Mouse (Mus musculus): ENCODE measurements around the gene Bloc1s3. TPM values are rescaled to one million over a fixed set of nuclear protein-coding genes. Genes with fewer than 3 reads are reported as not detected.

Bloc1s3 gene
- polyA plus RNA-seq, 2 experiments, result 1.2 to 6.2 TPM

GRCm38 (mm10) chr7:19462884-19463381 is 45.2 kb downstream of the Bloc1s3 start, which contains the start of gene Exoc3l2:
TSS of gene Exoc3l2 (plus strand) at chr7:19463331.
- no peaks in the 10 kb centered on the region for H3K9me3 ChIP-seq (ENCODE audit: control insufficient read depth, low read length)
- no peak within 1 kb of the TSS for H3K4me3 ChIP-seq (replicated peaks; ENCODE audit: low read length)
- peak within 1 kb of the TSS; percentile 38; the same call in 1 of the 2 replicates for H3K4me2 ChIP-seq (replicated peaks; ENCODE audit: low read depth, low read length, severe bottlenecking)
- H3K9ac ChIP-seq (ENCODE audit: low read depth, low read length, severe bottlenecking), result no peak within 1 kb of the TSS
- H3K36me3 ChIP-seq (ENCODE audit: control insufficient read depth, insufficient read depth, low read length), result no peaks in the 10 kb centered on the region
- no peak within 1 kb of the TSS for H3K27ac ChIP-seq (replicated peaks; ENCODE audit: low read depth, low read length)
- no peak for DNase-seq (ENCODE audit: low spot score)
- TF ChIP-seq POLR2A (IDR thresholded peaks at IDR 0.05; ENCODE audit: borderline replicate concordance, extremely low read depth, insufficient read depth, insufficient read length), result no peak
- WGBS, result 44% methylated on average over 6 of the region's 6 CpGs
- peaks cover 13% of the 10 kb centered on the region; the same call in 1 of the 2 replicates for H3K4me1 ChIP-seq (ENCODE audit: control insufficient read depth, insufficient read depth, low read length)
- no peaks in the 10 kb centered on the region for H3K27me3 ChIP-seq (ENCODE audit: control insufficient read depth, insufficient read depth, low read length)
- no peak for ATAC-seq (ENCODE audit: low FRiP score, low read depth)

- no peaks in the 10 kb centered on the region for H3K36me3 ChIP-seq (ENCODE audit: control insufficient read depth, insufficient read depth, low read length)
- no peak overlapping the region for H3K27ac ChIP-seq (replicated peaks; ENCODE audit: low read depth, low read length)
- no peak for TF ChIP-seq POLR2A (IDR thresholded peaks at IDR 0.05; ENCODE audit: borderline replicate concordance, extremely low read depth, insufficient read depth, insufficient read length)
- peaks cover 15% of the 10 kb centered on the region; the same call in 1 of the 2 replicates for H3K4me1 ChIP-seq (ENCODE audit: control insufficient read depth, insufficient read depth, low read length)
- H3K27me3 ChIP-seq (ENCODE audit: control insufficient read depth, insufficient read depth, low read length), result no peaks in the 10 kb centered on the region
- H3K4me3 ChIP-seq (replicated peaks; ENCODE audit: low read length), result no peak overlapping the region
- DNase-seq (ENCODE audit: low spot score) (no peak), ATAC-seq (ENCODE audit: low FRiP score, low read depth) (no peak)
- 73% methylated on average over 4 of the region's 4 CpGs for WGBS
- no peaks in the 10 kb centered on the region for H3K9me3 ChIP-seq (ENCODE audit: control insufficient read depth, low read length)
- no peak overlapping the region for H3K9ac ChIP-seq (ENCODE audit: low read depth, low read length, severe bottlenecking)
- no peak overlapping the region for H3K4me2 ChIP-seq (replicated peaks; ENCODE audit: low read depth, low read length, severe bottlenecking)
Observed at GRCm38 (mm10) chr7:19462443-19462842, 45.7 kb downstream of the Bloc1s3 start.

DNA sequence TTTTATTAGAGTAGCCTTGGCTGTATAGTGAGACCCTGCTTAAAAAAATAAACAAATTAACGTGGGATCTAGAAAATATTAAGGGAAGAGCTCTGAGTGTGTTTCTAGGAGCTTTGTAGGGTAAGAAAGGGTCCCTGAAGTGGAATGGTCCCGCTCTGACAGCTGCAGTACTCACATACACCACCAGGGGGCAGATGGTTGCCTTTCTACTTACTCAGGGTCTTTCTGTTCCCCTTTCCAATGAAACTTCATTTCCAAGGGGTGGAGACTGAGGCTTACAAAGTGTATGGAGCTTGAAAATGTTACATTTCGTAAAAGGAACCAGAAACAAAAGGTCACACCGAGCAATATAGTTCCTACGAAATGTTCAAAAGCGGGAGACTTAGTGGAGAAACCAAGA is 46.7 kb downstream of the Bloc1s3 start:
- no peaks in the 10 kb centered on the region for H3K27me3 ChIP-seq (ENCODE audit: control insufficient read depth, insufficient read depth, low read length)
- H3K9me3 ChIP-seq (ENCODE audit: control insufficient read depth, low read length), result no peaks in the 10 kb centered on the region
- H3K9ac ChIP-seq (ENCODE audit: low read depth, low read length, severe bottlenecking), result no peak overlapping the region
- peaks cover 23% of the 10 kb centered on the region; the same call in 1 of the 2 replicates for H3K4me1 ChIP-seq (ENCODE audit: control insufficient read depth, insufficient read depth, low read length)
- H3K27ac ChIP-seq (replicated peaks; ENCODE audit: low read depth, low read length), result no peak overlapping the region
- WGBS, result 13% methylated on average over 6 of the region's 6 CpGs
- ATAC-seq (ENCODE audit: low FRiP score, low read depth) (no peak), DNase-seq (ENCODE audit: low spot score) (peak; percentile 88)
- peaks cover under 1% of the 10 kb centered on the region; the same call in 1 of the 2 replicates for H3K36me3 ChIP-seq (ENCODE audit: control insufficient read depth, insufficient read depth, low read length)
- TF ChIP-seq POLR2A (IDR thresholded peaks at IDR 0.05; ENCODE audit: borderline replicate concordance, extremely low read depth, insufficient read depth, insufficient read length), result no peak
- no peak overlapping the region for H3K4me2 ChIP-seq (replicated peaks; ENCODE audit: low read depth, low read length, severe bottlenecking)
- H3K4me3 ChIP-seq (replicated peaks; ENCODE audit: low read length), result no peak overlapping the region

- H3K27me3 ChIP-seq (ENCODE audit: control insufficient read depth, insufficient read depth, low read length), result no peaks in the 10 kb centered on the region
- H3K4me2 ChIP-seq (replicated peaks; ENCODE audit: low read depth, low read length, severe bottlenecking), result no peak overlapping the region
- H3K9ac ChIP-seq (ENCODE audit: low read depth, low read length, severe bottlenecking), result no peak overlapping the region
- peaks cover 9% of the 10 kb centered on the region; the same call in 1 of the 2 replicates for H3K36me3 ChIP-seq (ENCODE audit: control insufficient read depth, insufficient read depth, low read length)
- TF ChIP-seq POLR2A (IDR thresholded peaks at IDR 0.05; ENCODE audit: borderline replicate concordance, extremely low read depth, insufficient read depth, insufficient read length), result no peak
- H3K9me3 ChIP-seq (ENCODE audit: control insufficient read depth, low read length), result no peaks in the 10 kb centered on the region
- ATAC-seq (ENCODE audit: low FRiP score, low read depth) (no peak), DNase-seq (ENCODE audit: low spot score) (no peak)
- no peak overlapping the region for H3K4me3 ChIP-seq (replicated peaks; ENCODE audit: low read length)
- no peak overlapping the region for H3K27ac ChIP-seq (replicated peaks; ENCODE audit: low read depth, low read length)
- 69% methylated on average over 1 of the region's 1 CpGs for WGBS
- H3K4me1 ChIP-seq (ENCODE audit: control insufficient read depth, insufficient read depth, low read length), result peaks cover 23% of the 10 kb centered on the region; the same call in 1 of the 2 replicates
Observed at GRCm38 (mm10) chr7:19460500-19460899, 47.7 kb downstream of the Bloc1s3 start.

DNA sequence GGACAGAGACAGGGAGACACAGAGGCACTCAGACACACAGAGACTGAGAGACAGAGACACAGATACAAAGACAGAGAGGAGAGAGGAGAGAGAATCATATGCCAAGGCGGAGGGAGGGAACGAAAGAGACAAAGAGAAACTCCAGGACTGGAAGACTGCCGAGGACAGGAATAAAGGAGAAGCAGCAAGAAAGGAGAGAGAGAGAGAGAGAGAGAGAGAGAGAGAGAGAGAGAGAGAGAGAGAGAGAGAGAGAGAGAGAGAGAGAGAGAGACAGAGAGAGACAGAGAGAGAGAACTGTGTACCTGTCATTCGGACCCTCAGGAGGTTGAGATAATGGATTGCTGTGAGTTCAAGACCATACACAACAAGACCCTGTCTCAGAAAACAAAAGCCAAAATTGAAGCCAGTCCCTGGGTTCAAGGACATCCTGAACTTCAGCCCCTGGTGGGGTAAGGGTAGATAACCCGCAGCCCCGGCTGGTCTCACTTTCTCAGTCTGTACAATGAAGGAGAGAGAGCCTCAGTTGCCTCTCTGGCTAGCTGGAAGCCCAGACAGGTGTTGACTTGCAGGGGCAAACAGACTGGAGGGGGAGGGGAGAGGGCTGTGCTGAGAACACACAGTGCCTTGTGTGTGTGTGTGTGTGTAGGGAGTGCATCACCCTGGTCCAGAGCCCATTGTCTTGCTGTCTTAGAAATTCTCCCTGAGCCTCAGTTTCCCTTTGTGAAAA is 48.9 kb downstream of the Bloc1s3 start:
- Histone ChIP-seq H3K4me3 (replicated peaks; ENCODE audit: low read length) (peak overlapping the region; percentile 89), H3K27me3 (ENCODE audit: control insufficient read depth, insufficient read depth, low read length) (no peaks in the 10 kb centered on the region), H3K36me3 (ENCODE audit: control insufficient read depth, insufficient read depth, low read length) (peaks cover 9% of the 10 kb centered on the region; the same call in 1 of the 2 replicates), H3K27ac (replicated peaks; ENCODE audit: low read depth, low read length) (peak overlapping the region; percentile 73; the same call in 1 of the 2 replicates), H3K9ac (ENCODE audit: low read depth, low read length, severe bottlenecking) (peak overlapping the region; percentile 87), H3K4me2 (replicated peaks; ENCODE audit: low read depth, low read length, severe bottlenecking) (peak overlapping the region; percentile 65), H3K4me1 (ENCODE audit: control insufficient read depth, insufficient read depth, low read length) (peaks cover 16% of the 10 kb centered on the region; the same call in 1 of the 2 replicates), H3K9me3 (ENCODE audit: control insufficient read depth, low read length) (no peaks in the 10 kb centered on the region)
- no peak for TF ChIP-seq POLR2A (IDR thresholded peaks at IDR 0.05; ENCODE audit: borderline replicate concordance, extremely low read depth, insufficient read depth, insufficient read length)
- ATAC-seq (ENCODE audit: low FRiP score, low read depth) (no peak), DNase-seq (ENCODE audit: low spot score) (no peak)
- WGBS, result 19% methylated on average over 6 of the region's 6 CpGs
